Mouse (Mus musculus) T-helper 17 cell (primary cell): ENCODE measurements around the gene Frem2.

Source experiments
- in situ Hi-C, 2 experiments: fragments of 300-600 bp; cut with MboI, MseI; formaldehyde crosslinking; loops; 1 replicate in 1 of 2; 2 replicates in 1 of 2; pipeline ENCODE4 v1.15.1; 2025; ENCODE audit warnings: high pct_unique_total_duplicates in 2 of 2

Frem2 gene

GRCm38 (mm10) chr3:53472061-53472460 is 185.1 kb downstream of the Frem2 start:
- in situ Hi-C loops, result loop anchor here (5.0 to 25.0 kb wide), 5 partner anchors 395 to 1985 kb away; partner anchors contain the start of genes Alg5 (in 1 of the 2), Exosc8 (in 1 of the 2), Gm21958 (in 1 of the 2) and Rab33b (in 1 of the 2)

DNA sequence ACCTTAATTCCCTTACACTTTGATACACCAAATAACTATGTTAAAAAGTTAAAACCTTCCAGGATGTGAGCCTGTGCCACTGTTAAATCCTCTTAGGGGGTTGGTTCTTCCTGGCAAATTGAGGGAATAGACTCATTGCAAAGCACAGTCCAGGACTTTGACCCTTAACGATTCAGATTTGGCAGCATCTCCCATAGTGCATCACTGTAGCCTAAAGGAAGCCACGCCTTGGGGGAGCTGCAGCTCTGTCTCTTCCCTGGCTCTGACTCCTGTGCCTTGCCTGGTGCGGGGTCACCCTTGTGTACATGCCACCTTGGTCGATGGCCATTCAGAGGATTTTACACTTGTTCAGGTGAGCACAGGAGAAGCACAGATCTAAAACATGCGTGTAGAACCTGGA is 187.5 kb downstream of the Frem2 start:
- in situ Hi-C loops, result loop anchor here (5.0 to 25.0 kb wide), 7 partner anchors 393 to 1982 kb away; partner anchors contain the start of genes Alg5 (in 1 of the 2), Exosc8 (in 1 of the 2), Gm21958 (in 1 of the 2) and Rab33b (in 1 of the 2)

DNA sequence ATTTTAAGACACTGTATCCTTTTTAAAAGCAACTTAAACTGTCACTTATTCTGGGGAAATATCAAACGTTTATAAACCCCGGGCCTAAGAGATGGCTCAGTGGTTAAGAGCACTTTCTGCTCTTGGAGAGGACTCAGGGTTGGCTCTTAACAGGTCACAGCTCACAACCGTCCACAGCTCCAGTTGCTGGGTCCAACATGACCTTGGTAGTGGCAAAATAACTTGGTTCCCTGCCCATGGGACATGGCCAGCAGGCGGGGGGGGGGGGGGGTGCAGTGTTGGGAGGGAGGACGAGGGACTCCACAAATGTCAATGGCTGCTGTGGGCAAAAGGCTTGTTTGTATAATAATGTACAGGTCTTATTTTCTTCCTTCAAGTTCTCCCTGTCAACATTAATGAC is 189.8 kb downstream of the Frem2 start:
- in situ Hi-C loops, result loop anchor here (5.0 to 25.0 kb wide), 6 partner anchors 395 to 1980 kb away; partner anchors contain the start of genes Alg5 (in 1 of the 2), Exosc8 (in 1 of the 2), Gm21958 (in 1 of the 2) and Rab33b (in 1 of the 2)

DNA sequence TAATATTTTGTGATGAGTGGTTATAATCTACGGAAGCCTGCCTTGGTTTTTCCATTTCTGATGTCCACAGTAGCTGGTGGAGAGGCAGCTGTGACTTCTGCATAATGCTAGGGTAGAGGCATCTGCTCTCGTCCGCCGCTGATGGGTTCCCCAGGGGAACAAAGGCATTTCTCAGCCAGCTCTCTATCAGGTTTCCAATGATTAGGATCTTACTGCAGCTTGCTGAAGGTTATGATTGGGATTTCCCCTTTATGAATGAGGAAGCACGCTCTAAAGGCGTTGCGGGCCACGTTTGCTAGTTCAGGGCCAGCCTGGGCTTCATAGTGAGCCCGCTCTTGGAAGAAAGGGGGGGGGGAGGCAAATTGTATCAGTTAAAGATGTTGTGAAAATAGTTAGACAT is 190.7 kb downstream of the Frem2 start:
- in situ Hi-C loops, result loop anchor here (5.0 to 25.0 kb wide), 6 partner anchors 396 to 1979 kb away; partner anchors contain the start of genes Alg5 (in 1 of the 2), Exosc8 (in 1 of the 2), Gm21958 (in 1 of the 2) and Rab33b (in 1 of the 2)

DNA sequence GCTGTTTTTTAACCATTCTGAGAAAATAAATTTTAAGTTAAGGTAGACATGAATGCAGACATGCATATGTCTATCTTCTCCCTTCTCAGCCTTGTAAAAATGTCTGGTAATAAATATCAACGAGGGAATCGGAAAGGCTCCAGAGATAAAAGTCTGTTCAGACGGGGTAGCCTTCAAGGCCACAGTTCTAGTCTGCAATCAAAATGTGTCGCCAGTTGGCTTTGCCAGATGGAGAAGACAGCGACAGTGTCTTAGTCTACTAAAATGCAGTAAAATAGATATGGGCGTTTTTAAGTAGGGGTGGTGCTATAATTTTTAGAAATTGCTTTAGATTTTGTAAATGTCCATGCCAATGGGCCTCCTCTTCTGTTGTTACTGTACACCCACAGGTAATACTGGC is 191.8 kb downstream of the Frem2 start:
- in situ Hi-C loops, result loop anchor here (5.0 to 25.0 kb wide), 6 partner anchors 397 to 1978 kb away; partner anchors contain the start of genes Alg5 (in 1 of the 2), Exosc8 (in 1 of the 2), Gm21958 (in 1 of the 2) and Rab33b (in 1 of the 2)

- in situ Hi-C loops, result loop anchor here (5.0 to 25.0 kb wide), 6 partner anchors 1202 to 1977 kb away; partner anchors contain the start of genes Alg5 (in 1 of the 2), Exosc8 (in 1 of the 2), Gm21958 (in 1 of the 2) and Rab33b (in 1 of the 2)
These were observed 192.9 kb downstream of the Frem2 start for GRCm38 (mm10) chr3:53464146-53464698.
